Mouse (Mus musculus) midbrain, embryonic 10.5 days (tissue): ENCODE measurements around the gene Zbtb32. TPM values are rescaled to one million over a fixed set of nuclear protein-coding genes. Genes with fewer than 3 reads are reported as not detected.
A peak's percentile ranks its signal among the peaks of the same experiment; 100 is the strongest.

ENCODE experiments used
- DNase-seq: peaks from one replicate; pipeline ENCODE4 v3.0.0-alpha.2; 2017; ENCODE audit warnings: low spot score
- H3K27ac ChIP-seq: fragments of 300-500 bp; sonication (generic); replicated peaks from 2 replicates; pipeline ENCODE4 v1.5.1; 2016; ENCODE audit warnings: mild to moderate bottlenecking
- H3K27me3 ChIP-seq: fragments of 300-500 bp; sonication (generic); 2 replicates; pipeline ENCODE4 v1.6.1; 2016; ENCODE audit warnings: low read depth, mild to moderate bottlenecking; ENCODE audit not compliant: poor library complexity, severe bottlenecking
- H3K36me3 ChIP-seq: fragments of 300-500 bp; sonication (generic); 2 replicates; pipeline ENCODE4 v1.6.1; 2016; ENCODE audit warnings: mild to moderate bottlenecking, moderate library complexity
- H3K4me1 ChIP-seq: fragments of 300-500 bp; sonication (generic); 2 replicates; pipeline ENCODE4 v1.6.1; 2016
- H3K4me3 ChIP-seq: fragments of 300-500 bp; sonication (generic); 2 replicates; pipeline ENCODE4 v1.5.1; 2016; ENCODE audit warnings: mild to moderate bottlenecking, moderate library complexity
- H3K9me3 ChIP-seq: fragments of 300-500 bp; sonication (generic); replicated peaks from 2 replicates; pipeline ENCODE4 v1.6.1; 2016; ENCODE audit warnings: mild to moderate bottlenecking
- WGBS: fragments of 180-500 bp; shearing (Covaris S2); methylation state at CpG from one replicate; pipeline ENCODE4 v1.1.7; 2016; 5-methylcytosine and 5-hydroxymethylcytosine counted together
- polyA plus RNA-seq: library from polyadenylated mRNA; unstranded; fragments of >200 nt; fragmentation: Nextera tagmentation; extraction: Ambion mirVana; gene quantifications from 2 replicates; pipeline ENCODE4 v1.2.1, GENCODE M21; 2016

The Zbtb32 gene
- 0.26 and 0.61 TPM in 2 replicates for polyA plus RNA-seq

- 92% methylated on average over 12 of the region's 12 CpGs for WGBS
- Histone ChIP-seq H3K9me3 (no peaks in the 10 kb centered on the region), H3K27me3 (no peaks in the 10 kb centered on the region), H3K36me3 (no peaks in the 10 kb centered on the region), H3K4me1 (peaks cover 9% of the 10 kb centered on the region), H3K27ac (no peak within 1 kb of the TSS), H3K4me3 (peak within 1 kb of the TSS; percentile 26; the same call in 1 of the 2 replicates)
- DNase-seq, result no peak
Measured at GRCm38 (mm10) chr7:30598786-30599185, at the start of gene Zbtb32. Zbtb32 (minus strand) TSS chr7:30598909.

GRCm38 (mm10) chr7:30639083-30639482 lies 40.4 kb upstream of the Zbtb32 start:
- H3K4me1 ChIP-seq, result peaks cover 14% of the 10 kb centered on the region
- H3K27ac ChIP-seq, result no peak overlapping the region
- peaks cover 34% of the 10 kb centered on the region for H3K27me3 ChIP-seq
- H3K9me3 ChIP-seq, result no peaks in the 10 kb centered on the region
- H3K36me3 ChIP-seq, result peaks cover 43% of the 10 kb centered on the region
- H3K4me3 ChIP-seq, result no peak overlapping the region
- WGBS, result 23% methylated on average over 4 of the region's 4 CpGs
- no peak for DNase-seq

- peaks cover 17% of the 10 kb centered on the region for H3K36me3 ChIP-seq
- WGBS, result 31% methylated on average over 11 of the region's 11 CpGs
- peaks cover 61% of the 10 kb centered on the region for H3K27me3 ChIP-seq
- H3K4me1 ChIP-seq, result peaks cover 20% of the 10 kb centered on the region
- no peak overlapping the region for H3K27ac ChIP-seq
- DNase-seq, result no peak
- H3K9me3 ChIP-seq, result no peaks in the 10 kb centered on the region
- no peak overlapping the region for H3K4me3 ChIP-seq
Measured at GRCm38 (mm10) chr7:30636395-30636794, 37.7 kb upstream of the Zbtb32 start.

GRCm38 (mm10) chr7:30635752-30636151 lies 37.0 kb upstream of the Zbtb32 start, which contains the start of gene Etv2:
Etv2 (minus strand) TSS chr7:30635852.
- Histone ChIP-seq H3K4me1 (peaks cover 20% of the 10 kb centered on the region), H3K4me3 (peak within 1 kb of the TSS; percentile 40), H3K9me3 (no peaks in the 10 kb centered on the region), H3K27ac (no peak within 1 kb of the TSS), H3K27me3 (peaks cover 63% of the 10 kb centered on the region), H3K36me3 (peaks cover 10% of the 10 kb centered on the region)
- WGBS, result 3% methylated on average over 5 of the region's 5 CpGs
- DNase-seq, result no peak

GRCm38 (mm10) chr7:30634621-30635020 lies 35.9 kb upstream of the Zbtb32 start:
- peak; percentile 81 for DNase-seq
- 1% methylated on average over 20 of the region's 20 CpGs for WGBS
- Histone ChIP-seq H3K4me3 (peak overlapping the region; percentile 40), H3K9me3 (no peaks in the 10 kb centered on the region), H3K4me1 (peaks cover 20% of the 10 kb centered on the region), H3K27me3 (peaks cover 63% of the 10 kb centered on the region), H3K36me3 (no peaks in the 10 kb centered on the region), H3K27ac (no peak overlapping the region)

- Histone ChIP-seq H3K27ac (no peak overlapping the region), H3K36me3 (no peaks in the 10 kb centered on the region), H3K9me3 (no peaks in the 10 kb centered on the region), H3K4me1 (peaks cover 20% of the 10 kb centered on the region), H3K4me3 (peak overlapping the region; percentile 40), H3K27me3 (peaks cover 63% of the 10 kb centered on the region)
- peak; percentile 21 for DNase-seq
- 6% methylated on average over 27 of the region's 27 CpGs for WGBS
Measured at GRCm38 (mm10) chr7:30633762-30634412, 35.2 kb upstream of the Zbtb32 start.

GRCm38 (mm10) chr7:30629013-30629412 lies 30.3 kb upstream of the Zbtb32 start:
- H3K36me3 ChIP-seq, result peaks cover 5% of the 10 kb centered on the region
- no peak overlapping the region for H3K27ac ChIP-seq
- peaks cover 28% of the 10 kb centered on the region for H3K27me3 ChIP-seq
- H3K9me3 ChIP-seq, result no peaks in the 10 kb centered on the region
- peaks cover 18% of the 10 kb centered on the region for H3K4me1 ChIP-seq
- H3K4me3 ChIP-seq, result no peak overlapping the region
- DNase-seq, result no peak

GRCm38 (mm10) chr7:30626647-30627046 lies 27.9 kb upstream of the Zbtb32 start:
- 87% methylated on average over 5 of the region's 5 CpGs for WGBS
- Histone ChIP-seq H3K27ac (no peak overlapping the region), H3K36me3 (peaks cover 29% of the 10 kb centered on the region), H3K4me3 (no peak overlapping the region; the same call in 1 of the 2 replicates), H3K9me3 (no peaks in the 10 kb centered on the region), H3K27me3 (peaks cover 5% of the 10 kb centered on the region), H3K4me1 (peaks cover 12% of the 10 kb centered on the region)
- DNase-seq, result no peak

- peaks cover 12% of the 10 kb centered on the region for H3K4me1 ChIP-seq
- WGBS, result 3% methylated on average over 44 of the region's 44 CpGs
- no peaks in the 10 kb centered on the region for H3K9me3 ChIP-seq
- no peaks in the 10 kb centered on the region for H3K27me3 ChIP-seq
- DNase-seq, result peak; percentile 88
- H3K4me3 ChIP-seq, result peak within 1 kb of the TSS; percentile 91
- H3K36me3 ChIP-seq, result peaks cover 37% of the 10 kb centered on the region
- H3K27ac ChIP-seq, result peak within 1 kb of the TSS; percentile 86
Measured at GRCm38 (mm10) chr7:30625530-30626384, 27.0 kb upstream of the Zbtb32 start, which contains the start of gene Cox6b1. Cox6b1 (minus strand) TSS chr7:30626151.

- Histone ChIP-seq H3K4me1 (no peaks in the 10 kb centered on the region), H3K4me3 (no peak overlapping the region), H3K27ac (no peak overlapping the region), H3K9me3 (no peaks in the 10 kb centered on the region), H3K27me3 (no peaks in the 10 kb centered on the region), H3K36me3 (peaks cover 88% of the 10 kb centered on the region)
- no peak for DNase-seq
- 89% methylated on average over 3 of the region's 3 CpGs for WGBS
Measured at GRCm38 (mm10) chr7:30619202-30619601, 20.5 kb upstream of the Zbtb32 start.

GRCm38 (mm10) chr7:30618658-30619057 lies 19.9 kb upstream of the Zbtb32 start:
- Histone ChIP-seq H3K27ac (no peak overlapping the region), H3K4me3 (no peak overlapping the region), H3K9me3 (no peaks in the 10 kb centered on the region), H3K27me3 (no peaks in the 10 kb centered on the region), H3K4me1 (no peaks in the 10 kb centered on the region), H3K36me3 (peaks cover 83% of the 10 kb centered on the region)
- WGBS, result 92% methylated on average over 9 of the region's 9 CpGs
- no peak for DNase-seq

- H3K4me3 ChIP-seq, result no peak overlapping the region
- no peak for DNase-seq
- H3K9me3 ChIP-seq, result no peaks in the 10 kb centered on the region
- 62% methylated on average over 5 of the region's 5 CpGs for WGBS
- no peaks in the 10 kb centered on the region for H3K4me1 ChIP-seq
- H3K27ac ChIP-seq, result no peak overlapping the region
- H3K27me3 ChIP-seq, result no peaks in the 10 kb centered on the region
- peaks cover 52% of the 10 kb centered on the region for H3K36me3 ChIP-seq
Measured at GRCm38 (mm10) chr7:30615049-30615760, 16.5 kb upstream of the Zbtb32 start.
